Mouse (Mus musculus) ES-Bruce4 (cell line): ENCODE measurements around the gene Pnmal2.

ENCODE experiments used
- CTCF ChIP-seq: IDR thresholded peaks from one replicate; pipeline ENCODE4 v1.8.1; 2011; ENCODE audit warnings: low read depth, low read length
- POLR2A ChIP-seq: IDR thresholded peaks from one replicate; pipeline ENCODE4 v1.8.1; 2011; ENCODE audit warnings: low read length; ENCODE audit not compliant: insufficient read depth

- no peak for TF ChIP-seq CTCF
- no peak for TF ChIP-seq POLR2A
Measured at GRCm38 (mm10) chr7:16920818-16921791, 23.4 kb upstream of the Pnmal2 start.
